Mouse (Mus musculus) regulatory T cell (primary cell): ENCODE results near the gene Kcnc1.

ENCODE experiments used
- in situ Hi-C: fragments of 300-600 bp; cut with MboI, MseI; formaldehyde crosslinking; loops from one replicate; pipeline ENCODE4 v1.15.1; 2025; ENCODE audit warnings: high pct_unique_total_duplicates

Gene Kcnc1

DNA sequence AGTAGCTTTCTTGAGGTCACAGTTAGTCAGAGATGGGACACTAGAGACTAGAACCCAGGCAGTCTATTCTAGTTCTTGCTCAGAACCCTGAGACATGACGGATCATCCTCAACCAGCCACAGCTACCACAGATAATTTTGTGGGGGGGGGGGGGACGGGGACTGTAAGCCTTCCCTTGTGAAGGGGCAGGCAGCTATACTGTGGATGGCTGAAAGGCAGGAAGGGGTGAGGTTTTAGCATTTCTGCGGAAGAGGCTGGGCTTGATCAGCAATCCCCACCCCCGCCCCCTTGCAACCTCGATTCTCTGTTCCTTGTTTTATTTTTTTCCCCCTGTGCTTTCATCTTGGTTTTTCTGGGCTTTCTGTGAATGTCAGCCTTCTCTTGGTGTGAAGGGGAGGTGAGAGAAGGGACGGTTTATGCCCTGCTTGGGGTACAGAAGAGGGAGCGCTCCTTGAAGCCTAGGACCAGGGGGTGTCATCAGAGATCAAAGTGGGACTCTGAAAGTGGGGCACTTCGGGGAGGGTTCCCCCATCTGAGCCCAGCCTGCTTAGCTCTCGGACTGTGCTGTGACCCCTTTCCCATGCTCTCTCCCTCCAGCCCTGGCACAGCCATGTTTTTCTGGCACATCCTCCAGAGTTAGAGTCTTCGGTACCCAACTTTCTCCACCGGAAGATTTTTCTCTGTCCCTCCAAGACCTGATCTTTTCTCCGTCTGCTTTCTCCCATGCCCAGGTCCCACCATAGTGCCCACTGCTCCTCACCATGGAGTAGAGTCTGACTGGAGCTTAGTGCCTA, 2.4 kb upstream of the Kcnc1 start:
- in situ Hi-C loops: loop anchor here (5.0 kb wide), 1 partner anchor 213 kb away; no protein-coding TSS in a partner anchor

DNA sequence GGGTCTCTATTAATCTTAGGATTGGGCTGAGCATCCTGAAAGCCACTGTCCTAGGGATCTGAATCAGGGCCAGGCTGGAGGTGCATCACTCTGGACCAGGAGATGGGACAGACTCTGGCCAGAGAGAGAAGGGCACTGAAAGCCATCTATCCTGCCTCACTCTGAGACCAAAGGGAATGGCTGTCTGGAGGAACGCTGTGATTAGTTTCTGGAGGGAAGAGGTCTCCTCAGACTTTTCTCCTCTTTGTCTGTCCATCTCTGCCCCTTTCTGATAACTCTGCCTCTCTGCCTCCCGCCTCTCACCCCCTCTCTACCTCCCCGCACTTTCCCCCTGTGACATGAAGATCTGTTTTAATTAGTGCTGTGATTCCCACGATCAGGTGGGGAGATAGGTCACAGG, 1.4 kb upstream of the Kcnc1 start:
- in situ Hi-C loops: loop anchor here (5.0 kb wide), 1 partner anchor 212 kb away; no protein-coding TSS in a partner anchor

DNA sequence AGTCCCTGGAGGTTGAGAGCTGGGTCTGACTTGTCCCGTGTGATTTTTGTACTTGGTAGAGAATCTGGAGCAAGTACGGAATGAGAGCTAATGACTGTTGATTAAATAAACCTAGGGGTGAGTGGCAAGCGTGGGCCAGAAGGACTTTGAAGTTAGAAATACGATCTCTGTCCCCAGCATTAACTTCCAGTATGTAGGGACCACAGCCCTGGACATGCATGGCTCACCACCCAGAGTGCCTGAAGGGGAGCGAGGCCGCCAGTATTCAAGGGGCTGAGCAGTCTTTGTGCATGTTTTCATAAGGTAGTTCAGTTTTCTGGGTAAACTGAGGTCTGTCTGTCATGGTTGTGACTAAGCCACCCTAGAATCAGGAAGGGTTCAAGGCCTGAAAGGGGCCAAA, 726 bp upstream of the Kcnc1 start:
- in situ Hi-C loops: no loop called here

DNA sequence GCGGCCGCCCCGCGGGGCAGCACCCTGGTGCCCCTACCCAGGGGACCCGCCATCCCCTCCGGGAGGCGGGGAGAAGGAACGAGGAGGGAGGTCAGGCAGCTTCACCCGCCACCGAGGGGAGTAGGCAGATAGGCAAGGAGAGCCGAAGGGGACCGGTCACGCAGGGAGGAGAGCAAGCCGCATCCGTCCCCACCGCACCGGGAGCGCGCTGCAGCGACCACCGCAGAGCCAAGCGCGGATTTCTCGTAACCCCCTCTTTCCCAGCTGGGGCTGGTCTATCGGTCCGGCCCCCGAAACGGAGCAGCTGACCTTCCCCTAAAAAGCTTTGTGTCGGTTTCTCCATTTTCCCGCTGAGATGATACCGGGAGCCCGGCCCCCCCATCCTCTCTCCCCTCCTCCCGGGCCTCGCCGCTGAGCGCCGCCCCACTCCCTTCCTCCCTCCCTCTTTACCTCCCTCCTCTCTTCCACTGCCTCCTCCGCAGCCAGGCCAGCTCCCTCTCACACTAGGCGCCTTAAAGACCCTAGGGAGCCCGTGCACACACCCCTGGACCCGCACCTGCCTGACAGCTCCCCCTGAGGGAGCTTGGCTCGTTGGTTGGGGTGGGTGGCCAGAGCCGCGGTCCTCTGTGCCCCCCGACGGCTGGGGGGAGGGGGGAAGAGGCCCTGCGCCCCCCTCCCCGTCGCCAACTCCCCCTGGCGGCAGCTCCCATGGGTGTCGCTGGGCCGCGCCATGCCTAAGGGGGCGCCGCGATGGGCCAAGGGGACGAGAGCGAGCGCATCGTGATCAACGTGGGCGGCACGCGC, 833 bp downstream of the Kcnc1 start:
- in situ Hi-C loops: no loop called here

DNA sequence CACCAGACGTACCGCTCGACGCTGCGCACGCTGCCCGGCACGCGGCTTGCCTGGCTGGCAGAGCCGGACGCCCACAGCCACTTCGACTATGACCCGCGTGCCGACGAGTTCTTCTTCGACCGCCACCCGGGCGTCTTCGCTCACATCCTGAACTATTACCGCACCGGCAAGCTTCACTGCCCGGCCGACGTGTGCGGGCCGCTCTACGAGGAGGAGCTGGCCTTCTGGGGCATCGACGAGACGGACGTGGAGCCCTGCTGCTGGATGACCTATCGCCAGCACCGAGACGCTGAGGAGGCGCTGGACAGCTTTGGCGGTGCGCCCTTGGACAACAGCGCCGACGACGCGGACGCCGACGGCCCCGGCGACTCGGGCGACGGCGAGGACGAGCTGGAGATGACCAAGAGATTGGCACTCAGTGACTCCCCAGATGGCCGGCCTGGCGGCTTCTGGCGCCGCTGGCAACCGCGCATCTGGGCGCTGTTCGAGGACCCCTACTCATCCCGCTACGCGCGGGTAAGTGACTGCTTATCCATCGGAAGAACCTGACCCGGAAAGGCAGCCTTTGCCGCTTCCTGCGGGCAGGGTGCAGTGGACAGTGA, 1.5 kb downstream of the Kcnc1 start:
- in situ Hi-C loops: no loop called here

DNA sequence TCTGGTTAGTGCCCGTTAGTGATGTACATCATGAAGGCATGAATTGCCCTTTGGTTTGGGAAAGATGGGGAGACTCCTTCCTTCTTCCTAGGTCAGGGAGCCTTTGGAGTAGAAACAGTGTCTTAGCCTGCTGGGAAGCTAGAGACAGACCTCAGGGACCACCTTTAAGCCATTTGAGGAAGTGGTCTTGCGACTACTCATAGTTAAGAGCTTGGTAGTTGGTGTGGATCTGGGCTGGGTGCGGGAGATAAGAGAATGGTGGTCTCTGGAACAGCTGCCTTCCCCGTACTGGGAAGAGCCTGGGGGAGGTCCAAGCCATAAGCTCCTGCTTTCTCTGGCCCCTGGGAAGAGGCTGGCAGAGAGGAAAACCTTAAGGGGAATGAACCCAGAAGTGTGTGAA, 2.3 kb downstream of the Kcnc1 start:
- in situ Hi-C loops: no loop called here

DNA sequence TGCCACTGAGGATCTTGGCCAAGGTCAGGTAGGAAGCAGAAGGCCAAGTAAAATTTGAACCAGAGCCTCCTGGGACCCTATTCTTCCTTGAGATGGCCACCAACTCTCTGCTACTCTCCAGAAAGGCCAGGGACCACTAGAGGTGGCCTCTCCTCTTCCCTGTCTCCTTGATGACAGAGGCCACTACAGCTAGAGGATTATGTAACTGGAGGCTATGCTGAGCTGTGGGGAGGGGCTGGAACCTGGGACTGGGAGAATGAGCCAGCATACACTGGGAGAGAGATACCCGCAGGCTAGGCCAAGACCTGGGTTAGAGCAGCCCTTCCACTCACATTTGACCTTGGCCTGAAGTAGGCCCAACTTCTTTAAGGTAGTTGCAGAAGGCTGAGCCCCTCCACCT, 3.4 kb downstream of the Kcnc1 start:
- in situ Hi-C loops: no loop called here

DNA sequence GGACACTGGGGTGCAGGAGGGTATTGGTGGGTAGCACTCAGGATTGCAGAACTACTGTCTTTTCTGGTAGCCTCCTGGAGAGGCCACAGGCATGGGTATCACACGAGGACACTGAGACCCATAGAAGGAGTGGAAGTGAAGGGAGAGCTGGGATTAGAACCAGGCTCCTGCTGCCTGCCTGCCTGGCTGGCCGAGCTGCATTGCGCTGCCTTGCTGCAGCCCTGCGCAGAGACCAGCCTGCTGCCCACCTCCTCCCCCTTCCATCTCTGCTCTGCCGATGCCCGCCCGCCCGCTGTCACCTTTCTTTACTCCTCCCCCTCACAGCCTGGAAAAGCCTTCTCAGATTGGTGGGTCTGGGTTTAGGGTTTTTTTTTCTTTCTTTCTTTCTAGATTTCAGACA, 4.0 kb downstream of the Kcnc1 start:
- in situ Hi-C loops: no loop called here

DNA sequence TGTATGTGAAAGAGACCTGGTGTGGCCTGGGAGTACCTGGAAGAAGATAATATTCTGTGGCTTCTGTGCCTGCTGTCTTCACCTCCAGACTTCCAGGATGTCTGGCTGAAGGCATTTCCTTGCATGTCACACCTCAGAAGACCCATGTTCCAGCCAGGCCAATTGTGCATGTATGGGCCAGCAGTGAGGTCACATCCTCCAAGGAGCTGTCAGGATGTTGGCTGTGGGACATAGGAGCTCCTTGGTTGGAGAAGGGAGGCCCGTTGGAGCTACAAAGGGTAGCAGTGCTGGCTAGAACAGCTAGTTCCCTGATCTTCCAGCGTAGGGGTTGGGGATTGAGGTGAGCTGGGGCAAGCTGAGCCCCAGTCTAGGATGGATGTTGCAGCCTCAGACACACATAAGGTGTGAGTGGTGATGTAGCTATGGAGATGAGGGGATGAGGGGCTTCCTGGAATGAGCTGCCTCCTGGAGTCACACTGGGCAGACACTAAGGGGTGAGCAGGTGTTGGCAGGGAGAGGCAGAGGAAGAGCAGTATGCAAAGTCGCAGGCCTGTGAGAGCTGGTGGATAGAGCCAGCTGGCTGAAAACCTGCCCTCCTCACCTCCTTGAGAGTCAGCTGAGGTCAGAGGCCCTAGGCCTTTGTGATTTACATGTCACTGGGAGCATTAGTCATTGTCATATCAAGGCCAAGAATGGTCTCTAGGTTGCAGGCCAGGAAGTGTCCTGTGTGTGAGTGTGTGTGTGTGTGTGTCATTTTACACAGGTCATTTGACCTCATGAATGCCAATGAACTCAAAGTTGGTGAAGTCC, 5.3 kb downstream of the Kcnc1 start:
- in situ Hi-C loops: no loop called here

DNA sequence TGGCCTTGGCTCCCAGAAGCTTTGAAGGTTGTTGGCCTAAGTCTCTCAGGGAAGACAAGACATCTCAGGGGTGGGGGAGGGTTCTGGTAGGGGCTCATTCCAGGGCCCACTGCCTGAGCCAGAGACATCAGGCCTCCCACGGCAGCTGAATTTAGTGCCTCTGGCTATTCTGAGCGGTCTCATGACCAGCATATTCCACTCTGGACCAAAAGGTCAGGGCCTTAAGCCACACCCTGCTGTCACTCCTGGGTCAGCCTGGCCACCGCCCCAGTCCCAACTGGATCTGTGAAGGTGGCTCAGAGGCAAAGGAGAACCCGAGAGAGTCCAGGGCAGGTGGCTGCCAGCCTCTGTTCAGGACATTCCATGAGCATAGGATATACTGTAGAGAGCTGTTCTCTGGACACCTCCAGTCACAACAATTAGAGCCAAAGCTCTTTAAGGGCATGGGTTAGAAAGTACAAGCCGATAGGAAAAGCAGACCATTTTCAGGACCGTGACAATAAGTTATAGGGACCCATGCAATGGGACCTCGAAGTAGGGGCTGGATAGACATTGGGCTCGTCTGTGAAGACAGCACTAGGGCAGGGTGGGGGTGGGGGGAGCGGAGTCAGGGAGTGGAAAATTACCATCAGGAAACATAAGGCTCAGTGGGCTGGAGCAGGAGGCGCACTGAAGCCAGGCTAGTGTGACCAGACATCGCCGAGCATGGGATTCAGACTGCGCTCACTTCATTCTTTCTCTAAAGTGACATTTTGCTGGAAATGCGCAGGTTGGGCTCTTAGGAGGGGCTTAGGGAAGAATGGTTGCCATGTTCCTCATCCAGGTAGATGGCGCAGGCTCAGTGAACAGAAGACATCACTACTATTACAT, 7.6 kb downstream of the Kcnc1 start:
- in situ Hi-C loops: no loop called here

DNA sequence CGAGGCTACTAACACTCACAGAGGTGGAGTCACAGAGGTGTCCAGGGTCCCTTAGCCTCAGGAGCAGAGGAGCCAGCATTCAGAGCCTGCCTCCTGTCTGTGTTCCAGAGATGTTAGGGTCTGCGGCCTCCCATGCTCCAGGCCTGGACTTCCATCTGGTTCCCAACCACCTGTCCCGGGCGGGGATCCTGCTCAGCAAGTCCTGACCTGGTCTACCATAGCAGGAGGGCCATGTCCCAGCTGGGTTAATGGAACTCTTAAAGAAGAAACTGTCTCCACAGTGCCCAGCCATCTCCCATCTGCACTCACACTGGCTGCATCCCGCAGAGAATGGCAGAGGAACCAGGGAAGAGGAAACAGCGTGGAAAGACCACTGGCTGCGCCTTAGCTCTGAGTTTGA, 8.5 kb downstream of the Kcnc1 start:
- in situ Hi-C loops: no loop called here

DNA sequence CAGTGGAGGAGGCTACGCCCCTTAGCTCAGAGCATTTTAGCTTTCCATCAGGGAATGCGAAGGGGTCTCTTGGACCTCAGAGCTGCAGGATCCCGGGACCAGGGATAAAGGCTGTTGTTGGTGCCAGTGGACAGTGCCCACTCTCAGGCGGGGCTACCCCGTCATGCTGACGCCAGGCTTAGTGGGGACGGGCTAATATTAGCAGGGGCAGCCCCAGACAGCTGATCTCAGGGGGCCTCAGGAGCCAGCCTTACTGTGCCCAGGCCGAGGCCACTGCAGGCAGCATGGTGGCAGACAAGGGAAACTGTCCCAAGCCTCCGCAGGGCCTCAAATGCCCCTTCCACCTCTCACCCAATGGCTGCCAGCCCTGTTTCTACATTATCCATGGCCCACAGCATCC, 12.3 kb downstream of the Kcnc1 start:
- in situ Hi-C loops: no loop called here

DNA sequence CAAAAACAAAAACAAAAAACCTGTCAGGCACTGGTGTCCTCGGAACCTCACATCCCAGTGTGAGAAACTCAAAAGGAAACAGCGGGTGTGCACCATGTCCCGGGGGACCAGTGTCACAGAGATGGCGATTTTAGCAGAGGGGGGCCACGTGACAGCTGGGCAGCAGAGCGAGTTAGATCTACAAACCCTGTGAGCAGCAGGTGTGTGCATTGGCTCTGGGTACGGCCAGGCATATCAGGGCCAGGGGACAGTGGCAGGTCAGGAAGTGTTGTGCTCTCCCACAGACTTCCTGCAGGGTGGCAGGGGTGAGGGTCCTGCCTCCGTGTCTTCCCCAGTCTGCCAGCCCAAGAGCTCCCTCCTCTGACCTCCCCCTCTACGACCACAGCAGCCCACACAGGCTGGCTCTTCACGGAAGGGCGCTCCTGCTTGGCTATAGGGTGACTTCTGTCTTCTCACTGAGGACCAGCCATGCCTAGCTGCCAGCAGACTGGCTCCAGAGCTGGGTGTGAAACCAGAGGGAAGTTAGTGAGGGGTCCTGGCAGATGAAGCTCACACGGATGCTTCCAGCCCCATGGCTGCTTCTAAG, 13.0 kb downstream of the Kcnc1 start:
- in situ Hi-C loops: no loop called here

DNA sequence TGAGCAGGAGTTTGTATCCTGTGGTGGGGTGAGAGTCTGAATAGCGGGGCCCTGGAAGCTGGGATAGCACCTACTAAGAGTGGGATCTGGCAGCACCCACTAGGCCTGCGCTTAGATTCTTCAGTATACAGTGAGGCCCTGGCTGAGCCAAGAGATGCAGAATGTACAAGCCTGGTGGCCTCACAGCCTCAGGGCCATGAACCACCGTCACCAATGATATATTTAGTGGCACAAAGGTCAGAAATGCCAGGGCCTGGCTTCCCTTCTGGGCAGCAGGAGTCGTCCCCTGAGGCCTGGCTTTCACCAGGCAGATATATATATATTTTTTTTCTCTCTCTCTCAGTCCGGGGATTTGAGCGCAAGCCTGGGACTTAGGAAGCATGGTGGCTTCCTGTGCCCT, 14.4 kb downstream of the Kcnc1 start:
- in situ Hi-C loops: no loop called here

DNA sequence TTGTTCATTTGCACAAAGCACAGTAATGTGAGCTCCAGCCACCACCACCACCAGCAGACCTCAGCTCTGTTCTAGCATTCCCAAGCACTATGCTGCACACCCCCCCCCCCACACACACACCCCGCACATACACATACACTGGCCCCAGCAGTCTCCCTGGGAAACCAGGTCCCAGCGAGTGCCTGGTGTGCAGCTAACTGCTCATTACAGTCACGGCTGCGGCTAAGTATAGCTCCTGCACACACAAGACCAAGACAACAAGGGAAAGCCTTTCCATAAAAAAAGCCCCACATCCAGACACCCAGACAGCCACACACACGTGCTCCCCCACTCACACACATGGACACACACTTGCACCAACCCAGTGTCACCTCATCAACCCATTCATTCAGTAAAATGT, 16.5 kb downstream of the Kcnc1 start:
- in situ Hi-C loops: no loop called here

DNA sequence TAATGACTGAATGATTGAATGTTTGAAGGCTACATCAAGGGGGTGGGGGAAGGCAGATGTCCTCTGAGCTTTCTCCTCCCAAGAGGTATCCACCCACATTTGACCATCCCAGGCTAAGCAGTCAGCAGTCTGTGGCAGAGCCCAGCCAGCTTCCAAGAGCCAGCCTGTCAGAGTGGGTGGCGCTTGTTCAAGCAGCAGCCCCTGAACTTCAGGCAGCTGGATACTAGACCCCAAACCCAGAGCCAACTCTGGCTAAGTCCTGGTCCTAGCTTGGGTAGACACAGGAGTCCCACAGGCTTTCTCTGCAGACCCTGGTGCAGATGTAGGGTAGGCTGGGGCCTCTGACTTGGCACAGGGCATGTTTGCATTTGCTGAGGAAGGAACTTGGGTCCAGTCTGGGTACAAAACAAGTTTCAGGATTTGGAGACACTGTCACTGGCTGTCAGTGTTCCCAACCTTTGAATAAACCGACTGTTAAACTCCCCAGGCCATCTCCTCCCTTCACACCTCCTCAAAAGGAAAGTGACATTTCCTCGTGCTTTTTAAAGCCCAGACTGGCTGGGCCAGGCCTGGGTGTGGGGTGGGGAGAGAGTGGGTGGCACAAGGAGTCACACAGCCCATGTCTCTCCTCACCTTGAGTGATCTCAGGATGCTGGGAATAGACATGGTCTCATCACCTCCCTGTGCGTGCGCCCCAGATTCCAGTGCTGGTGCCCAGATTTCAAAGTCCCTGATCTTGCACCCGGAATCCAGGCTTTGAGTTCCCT, 17.8 kb downstream of the Kcnc1 start:
- in situ Hi-C loops: no loop called here

DNA sequence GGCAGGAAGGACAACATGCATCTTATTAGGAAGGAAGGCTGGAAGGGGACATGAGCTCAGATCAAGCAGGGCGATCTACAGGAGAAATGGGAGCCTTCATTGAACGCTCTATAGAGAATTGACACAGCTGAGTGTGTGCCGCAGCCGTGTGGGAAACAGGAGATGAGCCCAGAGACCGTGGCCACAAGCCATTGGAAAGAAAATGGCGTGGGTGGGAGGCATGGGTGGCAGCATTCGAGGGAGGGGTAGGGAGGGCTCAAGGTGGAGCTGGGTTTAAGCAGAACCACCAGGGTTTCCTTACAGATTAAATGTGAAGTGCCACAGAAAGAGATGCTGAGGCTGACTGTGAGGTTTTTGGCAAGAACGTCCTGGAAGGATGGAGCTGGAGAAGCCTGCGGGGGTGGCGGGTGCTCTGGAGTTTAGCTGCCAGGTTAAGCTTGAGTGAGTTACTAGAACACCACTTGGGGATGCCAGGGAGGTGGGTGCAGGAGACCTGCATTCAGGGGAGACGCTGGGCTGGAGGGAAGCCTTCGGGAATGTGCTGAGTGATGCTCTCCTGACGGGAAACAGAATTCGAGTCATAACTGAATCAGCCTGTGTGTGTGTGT, 19.6 kb downstream of the Kcnc1 start:
- in situ Hi-C loops: no loop called here

DNA sequence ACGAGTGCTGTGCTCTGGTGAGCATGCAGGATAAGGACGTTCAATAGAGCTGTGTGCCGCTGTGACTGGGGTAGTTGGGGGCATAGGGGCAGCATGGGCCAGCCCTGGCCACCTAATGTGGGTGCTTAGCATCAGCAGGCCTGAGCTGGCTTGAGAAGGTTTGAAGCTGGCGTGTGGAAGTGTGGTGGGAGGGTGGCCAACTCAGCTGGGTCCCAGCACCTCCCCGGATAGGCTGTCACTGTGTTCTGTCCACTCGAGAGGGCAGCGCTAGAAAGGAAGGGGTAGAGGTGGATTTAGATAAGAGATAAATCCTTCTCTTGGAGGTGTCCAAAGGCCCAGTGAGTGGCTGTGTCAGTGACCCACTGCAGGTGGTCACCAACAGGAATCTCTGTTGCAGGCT, 21.2 kb downstream of the Kcnc1 start:
- in situ Hi-C loops: no loop called here

DNA sequence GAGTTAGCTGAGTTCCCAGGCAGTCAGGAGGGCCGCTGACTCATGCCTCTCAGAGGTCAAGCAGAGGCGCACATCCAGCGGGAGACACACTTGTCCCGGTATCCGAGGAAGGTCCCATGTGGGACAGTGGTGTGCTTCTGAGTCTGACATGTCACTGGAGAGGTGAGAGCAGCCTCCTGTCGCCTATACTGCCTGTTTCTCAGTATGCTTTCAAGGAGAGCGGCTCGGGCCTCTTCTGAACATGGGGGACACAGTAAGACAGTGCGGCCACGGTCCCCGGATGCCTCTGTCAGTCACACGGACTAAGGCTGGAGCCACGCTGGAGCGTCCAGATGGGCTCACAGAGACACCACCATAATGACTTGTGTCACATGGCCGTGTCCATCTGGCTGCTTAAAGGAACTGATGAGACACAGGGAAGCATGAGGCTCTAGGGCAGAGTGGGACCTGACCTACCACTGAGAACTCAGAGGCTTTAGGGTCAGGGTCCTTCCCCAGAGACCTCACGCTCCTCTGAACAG, 21.9 kb downstream of the Kcnc1 start:
- in situ Hi-C loops: no loop called here
